Mouse (Mus musculus) retina, postnatal 1 day (tissue): ENCODE results near the gene Fgb.

Experiments
- DNase-seq: peaks from one replicate; pipeline ENCODE4 v3.0.0-alpha.2; 2012

The Fgb gene

GRCm38 (mm10) chr3:83049680-83050079 lies at the start of gene Fgb:
TSS of gene Fgb (minus strand) at chr3:83049863.
- no peak for DNase-seq

DNA sequence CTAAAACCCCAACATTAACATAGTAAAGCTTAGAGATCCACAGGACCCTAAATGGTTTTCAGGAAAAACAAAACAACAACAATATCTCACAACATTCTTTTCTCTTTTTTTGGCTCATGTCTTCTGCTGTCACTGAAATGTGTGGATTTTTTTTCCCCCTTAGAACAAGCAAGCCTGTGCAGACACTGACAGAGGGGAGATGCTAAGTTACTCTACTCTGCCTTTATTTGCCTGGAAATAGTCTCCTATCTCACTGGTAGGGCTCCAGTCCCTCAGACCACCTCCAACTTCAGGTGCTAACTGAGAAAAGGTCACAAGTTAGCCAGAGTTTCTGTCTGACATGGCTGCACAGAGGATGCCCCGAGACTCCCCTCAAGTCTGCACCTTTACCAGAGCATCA lies 49.5 kb upstream of the Fgb start:
- no peak for DNase-seq

DNA sequence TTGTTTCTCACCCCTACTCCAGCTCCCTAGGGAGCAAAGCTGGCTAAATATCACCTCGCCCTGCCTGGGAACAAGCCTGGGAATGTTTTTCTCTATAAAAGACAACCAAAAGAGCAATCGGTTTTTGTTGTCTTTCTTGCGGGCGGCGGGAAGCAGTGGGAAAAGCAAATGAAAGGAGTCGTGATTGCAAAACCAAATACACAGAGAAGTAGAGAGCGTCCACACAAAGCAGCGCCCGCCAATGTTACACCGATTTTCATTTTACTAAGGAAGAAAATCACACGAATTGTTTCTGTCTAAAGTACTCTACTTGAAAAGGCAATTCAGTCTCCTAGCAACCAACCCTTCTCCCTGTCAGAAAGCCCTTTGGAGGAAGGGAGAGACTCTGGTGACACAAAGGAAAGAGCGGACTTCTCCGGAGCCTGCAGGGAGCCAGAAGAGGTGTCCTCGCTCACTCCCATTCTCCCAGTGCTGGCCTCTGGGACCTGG lies 48.9 kb upstream of the Fgb start:
- peak; percentile 54 for DNase-seq

DNA sequence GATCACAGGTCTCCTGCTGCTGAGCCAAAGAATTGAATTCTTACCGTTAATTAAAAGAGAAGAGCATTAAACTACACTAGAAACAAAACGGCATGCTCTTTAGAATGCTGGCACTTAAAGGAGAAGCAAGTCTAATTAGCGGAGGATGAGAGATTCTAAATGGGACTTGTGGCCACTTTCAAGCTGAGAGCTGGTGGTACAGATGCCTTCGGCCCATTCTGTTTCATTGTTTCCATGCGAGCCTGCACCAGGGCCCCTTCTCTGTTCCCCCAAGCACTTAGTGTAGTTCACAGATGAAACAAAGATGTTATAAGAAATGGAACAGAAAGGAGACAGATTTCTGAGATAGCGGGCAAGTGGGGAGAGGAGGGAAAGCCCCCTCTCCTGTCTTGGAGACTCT lies 47.9 kb upstream of the Fgb start:
- peak; percentile 17 for DNase-seq

- DNase-seq = peak; percentile 71
These were observed 30.9 kb upstream of the Fgb start for GRCm38 (mm10) chr3:83080567-83081055.

- DNase-seq = no peak
These were observed 26.9 kb upstream of the Fgb start for GRCm38 (mm10) chr3:83076563-83076962.

- DNase-seq = no peak
These were observed 20.6 kb upstream of the Fgb start for GRCm38 (mm10) chr3:83070231-83070630.

DNA sequence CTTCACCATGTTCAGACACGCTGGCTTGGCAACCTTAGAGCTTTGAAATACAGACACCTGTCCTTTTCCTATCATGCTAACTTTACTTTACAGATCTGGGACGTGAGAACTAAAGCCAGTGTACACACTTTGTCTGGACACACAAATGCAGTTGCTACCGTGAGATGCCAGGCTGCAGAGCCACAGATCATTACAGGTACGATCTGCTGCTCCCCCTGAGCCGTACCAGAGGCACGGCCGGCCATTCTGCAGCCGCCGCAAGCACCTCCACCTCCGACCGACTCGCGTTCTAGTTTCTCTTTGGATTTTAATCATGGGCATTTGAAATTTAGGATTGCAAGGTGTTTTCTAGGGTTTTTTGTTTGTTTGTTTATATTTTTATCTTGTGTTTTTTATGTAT lies 19.2 kb upstream of the Fgb start:
- no peak for DNase-seq

DNA sequence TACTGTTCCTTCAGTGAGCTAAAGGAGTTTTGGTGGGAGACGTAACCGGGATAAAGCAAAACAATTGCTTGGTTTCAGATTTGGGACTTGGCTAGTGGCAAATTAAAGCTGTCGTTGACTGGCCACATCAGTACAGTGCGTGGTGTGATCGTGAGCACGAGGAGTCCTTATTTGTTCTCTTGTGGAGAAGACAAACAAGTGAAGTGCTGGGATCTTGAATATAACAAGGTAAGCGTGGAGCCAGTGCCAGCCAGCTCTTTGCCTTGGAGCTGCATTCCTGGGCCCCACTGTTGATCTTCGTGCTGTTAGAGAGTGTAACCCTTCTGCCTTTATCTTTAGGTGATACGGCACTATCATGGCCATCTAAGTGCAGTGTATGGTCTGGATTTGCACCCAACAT lies 18.3 kb upstream of the Fgb start:
- DNase-seq = no peak

GRCm38 (mm10) chr3:83057046-83057445 lies 7.4 kb upstream of the Fgb start:
- no peak for DNase-seq

GRCm38 (mm10) chr3:83055281-83056038 lies 5.8 kb upstream of the Fgb start, which contains the start of gene Plrg1:
TSS of gene Plrg1 (plus strand) at chr3:83055522.
- DNase-seq = peak; percentile 98

DNA sequence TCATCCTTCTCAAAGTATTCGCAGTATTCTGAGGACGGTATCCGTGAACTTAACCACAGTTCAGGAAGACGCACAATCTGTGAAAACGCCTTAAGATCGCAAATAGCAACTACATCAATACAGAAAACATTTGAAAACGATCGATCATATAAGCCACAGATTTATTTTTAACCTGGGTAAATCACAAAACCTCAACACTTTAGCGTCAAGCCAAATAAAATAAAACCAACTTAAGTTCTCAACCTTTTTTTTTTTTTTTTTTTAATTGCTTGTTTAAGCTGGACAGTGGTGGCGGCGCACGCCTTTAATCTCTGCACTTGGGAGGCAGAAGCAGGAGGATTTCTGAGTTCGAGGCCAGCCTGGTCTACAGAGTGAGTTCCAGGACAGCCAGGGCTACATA lies 5.1 kb upstream of the Fgb start:
- DNase-seq = no peak

- DNase-seq = peak; percentile 64
These were observed 4.1 kb upstream of the Fgb start for GRCm38 (mm10) chr3:83053758-83054157.

DNA sequence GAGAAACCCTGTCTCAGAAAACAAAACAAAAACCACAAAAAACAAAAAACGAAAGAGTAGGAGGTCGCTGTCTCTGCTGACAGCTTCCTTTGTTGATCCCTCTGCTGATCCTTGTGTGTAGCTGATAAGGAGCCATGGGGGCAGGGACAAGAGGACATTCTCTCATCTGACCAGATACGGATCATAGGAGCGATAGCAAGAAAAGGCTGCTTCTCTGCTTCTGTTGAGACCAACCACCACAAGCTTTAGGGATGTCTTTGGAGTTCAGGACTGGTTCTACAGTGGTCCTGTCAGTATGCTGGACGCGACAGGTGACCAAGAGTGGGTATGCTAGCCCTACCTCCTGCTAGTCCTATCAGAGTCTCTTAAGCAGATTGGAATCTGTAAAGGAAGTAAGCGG lies 3.5 kb upstream of the Fgb start:
- no peak for DNase-seq

GRCm38 (mm10) chr3:83052102-83052501 lies 2.4 kb upstream of the Fgb start:
- DNase-seq = no peak

DNA sequence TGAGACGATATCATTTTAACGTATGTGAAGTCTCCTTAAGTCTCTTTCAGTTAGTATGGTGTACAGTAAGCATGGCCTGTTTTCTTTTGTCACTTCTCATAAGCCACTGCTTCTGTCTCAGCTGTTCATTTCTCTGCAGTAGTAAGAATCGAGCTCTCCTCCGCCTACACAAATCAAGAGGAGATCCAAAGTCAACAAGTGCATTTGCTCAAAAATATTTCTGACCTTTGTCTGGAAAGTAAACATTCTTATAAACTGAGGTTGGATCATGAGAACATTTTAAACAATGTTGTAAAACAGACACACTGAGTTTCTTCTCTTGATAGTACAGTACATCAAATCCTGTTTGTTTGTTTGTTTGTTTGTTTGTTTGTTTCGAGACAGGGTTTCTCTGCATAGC lies 998 bp upstream of the Fgb start:
- no peak for DNase-seq

DNA sequence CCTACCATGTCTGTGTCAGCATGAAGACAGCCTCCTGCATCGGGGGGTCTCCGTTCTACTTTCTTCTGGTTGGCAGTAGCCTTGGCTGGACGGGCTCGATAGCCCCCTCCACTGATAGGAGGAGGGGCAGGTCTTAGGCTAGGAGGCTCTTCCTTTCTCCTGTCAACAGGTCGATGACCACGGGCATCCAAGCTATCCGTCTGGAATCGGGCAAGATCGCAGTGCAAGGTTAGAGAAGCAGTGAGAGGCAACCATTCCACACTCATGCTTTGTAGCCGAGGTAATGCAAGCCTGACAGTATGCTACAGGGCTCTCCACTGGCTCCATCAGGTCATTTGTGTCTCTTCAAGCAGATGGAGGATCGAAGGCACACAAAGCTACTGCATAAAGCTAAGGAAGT lies 3.0 kb downstream of the Fgb start:
- DNase-seq = no peak

DNA sequence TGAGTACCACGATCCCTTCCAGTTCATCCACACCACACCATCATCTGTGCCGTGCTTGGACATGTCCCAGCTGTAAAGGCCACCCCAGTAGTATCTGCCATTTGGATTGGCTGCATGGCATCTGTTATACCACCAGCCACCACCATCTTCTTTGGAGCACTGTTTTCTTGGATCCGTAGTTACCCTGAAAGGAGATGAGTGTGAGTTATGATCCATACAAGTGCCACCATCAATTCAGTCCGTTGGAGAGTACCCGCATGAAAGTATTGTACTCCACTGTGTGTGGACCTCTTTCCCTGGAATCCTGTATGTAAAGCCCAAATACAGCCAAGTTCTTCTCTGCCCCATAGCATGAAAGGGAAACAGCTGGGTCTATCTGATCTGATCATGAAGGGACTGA lies 7.2 kb downstream of the Fgb start:
- no peak for DNase-seq

DNA sequence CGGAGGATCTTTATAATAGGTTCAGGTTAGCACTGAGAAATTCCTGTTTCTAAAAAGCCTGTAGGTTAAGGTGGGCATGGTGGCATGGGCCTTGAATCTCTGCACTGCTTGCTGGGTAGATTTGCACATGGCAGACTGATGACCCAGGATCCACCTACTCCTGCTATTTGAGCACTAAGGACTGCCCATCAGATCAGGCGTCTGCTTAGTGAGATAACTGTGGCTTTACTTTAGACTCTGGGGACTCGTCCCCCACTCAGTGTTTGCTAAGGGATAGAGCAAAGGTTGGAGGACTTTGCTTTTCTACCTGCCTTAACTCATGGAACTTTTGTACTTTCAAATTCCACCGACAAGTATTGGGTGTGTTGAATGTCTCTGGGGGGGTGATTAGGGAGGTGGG lies 10.0 kb downstream of the Fgb start:
- no peak for DNase-seq

DNA sequence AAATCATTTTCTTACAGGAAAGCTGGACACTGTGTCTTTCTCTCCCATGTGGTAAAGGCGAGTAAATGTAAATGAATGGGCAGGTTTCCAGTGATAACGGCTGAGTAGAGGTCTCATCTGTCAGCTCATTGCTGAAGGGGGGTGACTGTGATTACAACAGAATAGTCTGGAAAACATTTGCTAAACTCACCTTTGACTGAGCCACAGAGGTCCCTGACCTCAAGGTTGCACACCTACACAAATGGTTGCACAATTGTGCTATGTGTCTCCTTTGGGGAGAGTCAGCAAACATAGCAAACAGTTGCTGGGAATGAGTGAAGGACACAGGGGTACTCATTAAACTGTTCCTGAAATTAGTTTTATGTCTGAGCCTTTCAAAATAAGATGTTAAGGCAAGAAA lies 10.8 kb downstream of the Fgb start:
- no peak for DNase-seq

DNA sequence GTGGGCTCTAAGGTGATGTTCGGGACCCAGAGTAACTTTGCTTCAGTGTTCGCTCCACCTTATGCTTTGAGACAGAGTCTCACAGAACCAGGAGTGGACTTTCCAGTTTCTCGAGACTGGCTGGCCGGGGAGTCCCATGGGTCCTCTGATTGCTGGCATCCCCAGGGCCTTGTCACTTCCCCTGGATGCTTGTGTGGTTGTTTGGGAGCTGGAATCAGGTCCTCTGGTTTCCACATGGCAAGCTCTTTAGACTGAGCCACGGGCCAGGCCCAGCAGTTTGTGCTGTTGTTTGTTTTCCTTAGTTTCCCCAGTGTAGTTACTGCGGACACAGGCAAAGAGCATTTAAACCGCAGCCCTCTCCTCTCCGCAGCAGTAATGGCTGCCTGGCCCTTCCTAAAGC lies 15.9 kb downstream of the Fgb start:
- no peak for DNase-seq

GRCm38 (mm10) chr3:83032746-83033308 lies 16.8 kb downstream of the Fgb start:
- DNase-seq = peak; percentile 15

- DNase-seq = no peak
These were observed 19.3 kb downstream of the Fgb start for GRCm38 (mm10) chr3:83030331-83030730.

DNA sequence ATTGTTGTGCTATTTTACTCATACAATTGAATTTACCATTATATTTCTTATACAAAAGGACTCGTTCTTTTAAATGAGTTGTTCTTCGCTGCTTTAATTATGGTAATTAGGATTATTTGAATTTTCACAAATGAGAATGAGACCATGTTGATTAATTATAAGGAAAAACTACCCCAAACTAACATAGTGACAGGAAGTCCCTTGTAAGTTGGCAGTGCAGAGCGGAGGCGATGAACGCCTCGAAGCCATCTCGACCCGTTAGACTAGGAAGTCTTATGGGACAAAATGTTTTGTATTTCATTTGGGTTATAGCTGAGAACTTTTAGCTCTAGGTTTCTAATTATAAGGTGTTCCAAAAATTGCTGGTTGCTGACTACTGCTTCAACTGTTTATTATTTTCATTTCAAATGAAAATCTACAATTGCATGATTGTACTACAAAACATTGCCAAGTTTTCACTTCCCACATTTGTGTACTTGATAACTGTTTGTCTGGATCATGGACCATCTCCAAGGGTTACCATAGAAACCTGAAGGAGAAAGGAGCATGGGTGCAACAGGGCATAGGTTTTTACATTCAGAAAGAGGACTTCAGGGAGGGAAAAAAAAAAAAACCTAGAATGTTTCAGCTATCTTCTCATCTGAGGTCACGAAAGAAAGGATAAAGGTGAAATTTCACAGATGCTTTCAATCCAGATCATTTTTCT lies 22.0 kb downstream of the Fgb start:
- no peak for DNase-seq
